Mouse (Mus musculus) liver, adult 2 months (tissue): ENCODE data around the gene Arhgef40. TPM values are rescaled to one million over a fixed set of nuclear protein-coding genes. Genes with fewer than 3 reads are reported as not detected.

Source experiments
- DNase-seq: peaks from one replicate; pipeline ENCODE4 v3.0.0-alpha.2; 2011; ENCODE audit warnings: low read depth, low spot score; ENCODE audit errors: extremely low read depth
- H3K27ac ChIP-seq: fragments of 200-500 bp; replicated peaks from 2 replicates; pipeline ENCODE4 v1.5.1; 2012; ENCODE audit warnings: low read depth, mild to moderate bottlenecking, control low read depth, inconsistent platforms, low read length; ENCODE audit not compliant: insufficient read depth
- H3K27me3 ChIP-seq: fragments of 200-500 bp; 2 replicates; pipeline ENCODE4 v1.6.1; 2012; ENCODE audit warnings: mild to moderate bottlenecking, moderate library complexity, low read length, inconsistent platforms; ENCODE audit not compliant: control insufficient read depth, insufficient read depth
- H3K36me3 ChIP-seq: fragments of 200-500 bp; 2 replicates; pipeline ENCODE4 v1.6.1; 2012; ENCODE audit warnings: low read length, inconsistent platforms; ENCODE audit not compliant: control insufficient read depth, insufficient read depth
- H3K4me1 ChIP-seq: fragments of 200-500 bp; 2 replicates; pipeline ENCODE4 v1.6.1; 2011; ENCODE audit warnings: low read length; ENCODE audit not compliant: control insufficient read depth, insufficient read depth
- H3K4me3 ChIP-seq: fragments of 200-500 bp; 2 replicates; pipeline ENCODE4 v1.5.1; 2011; ENCODE audit warnings: low read depth, mild to moderate bottlenecking, control low read depth, low read length, moderate library complexity; ENCODE audit not compliant: insufficient read depth
- H3K79me2 ChIP-seq: fragments of 200-500 bp; 2 replicates; pipeline ENCODE4 v1.6.1; 2012; ENCODE audit warnings: inconsistent platforms, mild to moderate bottlenecking, low read length, moderate library complexity; ENCODE audit not compliant: control insufficient read depth, insufficient read depth
- H3K9ac ChIP-seq: fragments of 200-500 bp; 2 replicates; pipeline ENCODE4 v1.6.1; 2012; ENCODE audit warnings: low read depth, mild to moderate bottlenecking, control low read depth, inconsistent platforms, low read length
- CTCF ChIP-seq: fragments of 200-500 bp; IDR thresholded peaks from 2 replicates; pipeline ENCODE4 v1.5.1; 2011; ENCODE audit warnings: low read depth, low read length, control low read depth
- POLR2A ChIP-seq: fragments of 200-500 bp; IDR thresholded peaks from 2 replicates; pipeline ENCODE4 v1.6.1; 2011; ENCODE audit warnings: low read length, control low read depth; ENCODE audit not compliant: insufficient read depth; ENCODE audit errors: extremely low read depth
- WGBS: fragments of 180-500 bp; shearing (Covaris S2); methylation state at CpG from one replicate; pipeline ENCODE4 v1.1.7; 2018; 5-methylcytosine and 5-hydroxymethylcytosine counted together
- polyA plus RNA-seq: library from polyadenylated mRNA; depleted of rRNA; stranded (reverse); fragments of >200 nt; gene quantifications from 2 replicates; pipeline ENCODE4 v1.2.3, GENCODE M21; 2012
- total RNA-seq: library from RNA; depleted of rRNA; stranded (reverse); fragments of >200 nt; gene quantifications from 2 replicates; pipeline ENCODE4 v1.2.3, GENCODE M21; 2014

Arhgef40 gene
- total and polyA plus RNA-seq, 2 experiments, result 6.1 to 16.1 TPM

DNA sequence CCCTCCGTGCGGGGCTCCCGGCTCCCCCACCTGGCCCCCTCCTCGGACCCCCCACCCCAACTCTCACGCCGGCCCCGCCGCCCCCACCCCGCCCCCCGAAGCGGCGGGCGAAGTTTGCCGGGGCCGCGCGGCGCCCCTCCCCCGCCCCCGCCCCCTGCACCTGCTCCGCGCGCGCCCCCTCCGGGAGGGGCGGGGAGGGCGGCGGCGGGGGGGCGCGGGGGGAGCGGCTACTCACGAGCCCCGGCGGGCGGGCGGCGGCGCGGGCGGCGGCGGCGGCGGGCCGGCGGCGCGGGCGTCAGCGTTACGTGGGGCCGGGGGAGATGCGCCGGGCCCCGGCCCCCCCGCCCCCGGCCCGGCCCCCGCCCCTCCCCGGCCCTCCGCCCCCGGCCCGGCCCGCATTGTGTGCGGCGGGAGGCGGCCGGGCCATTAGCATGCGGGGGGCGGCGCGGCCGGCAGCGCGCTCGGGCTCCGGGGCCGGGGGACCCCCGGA lies 29.8 kb downstream of the Arhgef40 start:
- peak overlapping the region; percentile 76 for H3K9ac ChIP-seq
- no peak for TF ChIP-seq CTCF
- no peak for TF ChIP-seq POLR2A
- no peak overlapping the region for H3K27ac ChIP-seq
- H3K79me2 ChIP-seq, result peaks cover 15% of the 10 kb centered on the region; the same call in 1 of the 2 replicates
- no peaks in the 10 kb centered on the region for H3K27me3 ChIP-seq
- no peak for DNase-seq
- H3K36me3 ChIP-seq, result no peaks in the 10 kb centered on the region
- 3% methylated on average over 14 of the region's 80 CpGs for WGBS
- peak overlapping the region; percentile 55; the same call in 1 of the 2 replicates for H3K4me3 ChIP-seq
- peaks cover 28% of the 10 kb centered on the region for H3K4me1 ChIP-seq

DNA sequence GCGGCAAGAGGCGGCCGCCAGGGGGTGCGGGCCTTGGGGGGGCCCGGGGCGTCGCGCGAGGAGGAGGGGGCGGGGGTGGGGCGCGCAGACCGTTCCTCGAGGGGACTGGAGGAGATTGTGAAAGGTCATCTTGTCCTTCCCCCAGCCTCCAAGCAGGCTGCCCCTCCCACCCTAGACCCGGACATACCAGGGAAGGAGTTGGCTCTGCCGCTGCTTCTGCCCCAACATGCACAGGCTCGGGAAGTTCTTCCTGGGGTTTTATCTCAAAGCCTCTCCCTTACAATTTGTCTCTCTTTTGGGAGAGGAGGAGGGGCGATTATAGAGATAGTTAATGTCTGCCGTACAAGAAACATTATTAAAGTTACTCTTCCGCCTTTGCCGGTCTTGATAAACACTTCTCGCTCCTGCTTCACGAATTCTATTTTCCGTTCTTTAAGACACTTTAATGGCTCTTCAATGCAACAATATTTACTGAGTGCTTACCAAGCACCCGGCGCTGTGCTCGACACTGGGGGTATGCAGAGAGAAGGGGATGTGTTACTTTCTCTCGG lies 30.3 kb downstream of the Arhgef40 start:
- Histone ChIP-seq H3K4me1 (peaks cover 28% of the 10 kb centered on the region), H3K4me3 (peak overlapping the region; percentile 54), H3K36me3 (no peaks in the 10 kb centered on the region), H3K79me2 (peaks cover 15% of the 10 kb centered on the region; the same call in 1 of the 2 replicates), H3K9ac (peak overlapping the region; percentile 76), H3K27me3 (no peaks in the 10 kb centered on the region), H3K27ac (peak overlapping the region; percentile 59)
- TF ChIP-seq POLR2A, result 0 out of 2 replicates have a peak, but pooled peaks have one; percentile 21
- no peak for TF ChIP-seq CTCF
- WGBS, result 2% methylated on average over 24 of the region's 28 CpGs
- DNase-seq, result peak; percentile 37

DNA sequence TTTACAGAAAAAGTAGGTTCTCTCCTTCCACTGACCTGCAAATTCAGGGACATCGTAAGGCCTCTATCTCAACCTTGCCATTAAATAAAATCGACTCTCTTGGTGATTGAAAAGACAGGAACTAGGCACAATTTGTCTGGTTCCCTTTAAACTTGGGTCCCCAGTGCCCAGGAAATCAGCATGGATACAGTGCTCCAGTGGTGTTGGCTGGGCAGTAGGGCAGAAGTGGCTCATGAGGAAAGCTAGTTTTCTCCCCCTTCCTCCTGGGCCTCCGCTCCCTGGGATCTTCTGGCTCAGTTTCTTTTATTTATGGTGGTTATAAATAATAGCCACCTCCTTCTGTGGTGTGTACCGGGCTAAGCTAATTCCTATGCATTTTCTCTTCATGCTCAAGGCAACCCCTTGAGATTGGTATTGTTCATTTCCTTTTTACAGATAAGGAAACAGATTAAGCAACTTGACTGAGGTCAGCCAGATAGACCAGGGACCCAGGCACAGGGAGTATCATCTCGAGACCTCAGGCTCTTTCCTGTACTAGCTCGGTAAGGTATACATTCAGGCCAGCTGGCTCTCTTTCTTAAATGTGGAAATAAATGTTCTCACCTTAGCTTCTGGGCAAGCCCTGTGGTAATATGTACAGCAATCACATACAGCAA lies 31.1 kb downstream of the Arhgef40 start, which contains the start of gene Tmem253:
Gene Tmem253, plus strand, starts transcription at position 214 of the 656 bp plus-strand sequence.
- Histone ChIP-seq H3K79me2 (peaks cover 15% of the 10 kb centered on the region; the same call in 1 of the 2 replicates), H3K36me3 (no peaks in the 10 kb centered on the region), H3K27me3 (no peaks in the 10 kb centered on the region), H3K4me1 (peaks cover 28% of the 10 kb centered on the region), H3K9ac (peak within 1 kb of the TSS; percentile 76), H3K4me3 (peak within 1 kb of the TSS; percentile 54), H3K27ac (peak within 1 kb of the TSS; percentile 59)
- 26% methylated on average over 6 of the region's 6 CpGs for WGBS
- TF ChIP-seq CTCF (no peak), POLR2A (no peak)
- peak; percentile 43 for DNase-seq

DNA sequence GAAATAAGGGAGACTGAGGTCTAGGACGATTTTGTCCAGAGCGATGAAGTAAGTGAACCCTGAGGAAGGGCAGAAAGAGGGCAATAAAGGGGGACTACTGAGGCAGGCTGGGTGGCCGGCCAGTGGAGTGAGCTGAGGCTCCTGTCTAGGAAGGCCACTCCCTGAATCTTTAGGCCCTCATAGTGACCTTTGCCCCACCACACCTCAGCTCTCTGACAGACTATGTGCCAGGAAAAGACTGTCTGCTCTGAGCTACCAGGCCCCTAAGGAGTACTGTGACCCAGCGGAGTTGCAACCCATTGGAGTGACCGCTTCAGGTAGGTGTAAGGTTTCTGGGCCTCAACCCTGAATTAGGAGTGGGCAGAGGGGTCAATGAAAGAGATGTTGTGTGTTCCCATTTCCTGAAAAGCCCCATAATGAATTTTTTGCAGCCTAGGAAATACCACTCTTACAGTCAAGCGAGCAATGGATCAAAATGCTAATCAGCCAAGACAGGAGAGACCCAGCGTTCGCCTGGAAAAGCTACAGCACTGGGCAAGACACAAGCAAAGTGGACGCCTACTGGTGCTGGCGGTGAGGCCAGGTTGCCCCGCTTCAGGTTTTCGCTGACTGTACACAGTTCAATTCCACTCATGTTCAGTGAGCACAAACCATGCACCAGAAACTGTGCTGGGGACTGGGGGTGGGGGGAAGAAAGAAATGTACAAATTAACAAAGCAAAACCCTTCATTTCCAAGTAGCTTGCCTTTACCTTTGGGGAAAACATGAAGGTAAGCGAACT lies 32.3 kb downstream of the Arhgef40 start:
- Histone ChIP-seq H3K4me1 (peaks cover 30% of the 10 kb centered on the region), H3K27me3 (no peaks in the 10 kb centered on the region), H3K27ac (no peak overlapping the region), H3K79me2 (peaks cover 15% of the 10 kb centered on the region; the same call in 1 of the 2 replicates), H3K9ac (no peak overlapping the region), H3K36me3 (no peaks in the 10 kb centered on the region), H3K4me3 (no peak overlapping the region)
- peak; percentile 56 for DNase-seq
- whole genome bisulfite sequencing, result 86% methylated on average over 13 of the region's 13 CpGs
- TF ChIP-seq POLR2A, result no peak
- no peak for TF ChIP-seq CTCF

DNA sequence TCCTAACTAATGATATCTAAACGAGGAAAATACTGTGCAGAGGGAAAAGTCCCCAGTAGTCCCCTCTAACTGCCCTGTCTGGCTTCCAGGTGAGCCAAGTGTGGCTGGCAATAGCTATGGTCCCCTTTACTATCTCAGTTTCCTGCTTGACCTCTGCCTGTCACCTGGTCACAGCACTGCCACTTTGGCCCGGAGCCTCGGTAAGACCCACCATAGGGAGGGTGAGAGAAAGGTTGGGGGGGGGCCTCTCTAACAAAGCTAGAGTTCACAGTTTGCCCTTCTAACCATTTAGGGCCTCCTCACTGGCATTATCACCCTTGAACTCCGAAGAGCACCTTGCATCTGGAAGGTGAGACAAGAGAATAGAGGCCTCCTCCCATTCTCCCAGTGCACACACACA lies 33.1 kb downstream of the Arhgef40 start:
- no peak for DNase-seq
- Histone ChIP-seq H3K4me1 (peaks cover 32% of the 10 kb centered on the region), H3K79me2 (peaks cover 15% of the 10 kb centered on the region; the same call in 1 of the 2 replicates), H3K27me3 (no peaks in the 10 kb centered on the region), H3K36me3 (no peaks in the 10 kb centered on the region), H3K4me3 (no peak overlapping the region), H3K27ac (no peak overlapping the region), H3K9ac (no peak overlapping the region)
- TF ChIP-seq POLR2A (no peak), CTCF (no peak)
- 79% methylated on average over 4 of the region's 4 CpGs for WGBS
